Mouse (Mus musculus): ENCODE data around the gene Il18r1. TPM values are rescaled to one million over a fixed set of nuclear protein-coding genes. Genes with fewer than 3 reads are reported as not detected.

Gene Il18r1
- polyA plus RNA-seq, 1 experiment from 2014 or later, result 4.4 TPM

DNA sequence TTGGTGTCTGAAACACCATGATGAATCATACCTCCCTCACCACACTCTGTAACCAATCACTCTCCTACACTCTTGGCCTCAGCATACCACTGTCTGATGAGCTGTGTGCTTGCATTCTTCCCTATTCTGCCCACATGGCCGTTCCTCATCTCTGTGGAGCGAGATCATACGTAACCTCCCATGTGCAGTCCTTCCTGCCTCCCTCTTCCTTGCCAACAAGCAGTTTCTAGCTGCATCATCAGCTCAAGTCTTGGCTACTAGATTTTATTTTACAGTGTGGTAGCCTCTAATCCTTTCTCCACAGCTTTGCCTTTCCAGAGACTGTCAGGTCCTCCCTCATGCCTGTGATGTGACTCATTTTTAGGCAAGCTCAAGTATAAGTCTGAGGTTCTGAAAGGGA lies 20.6 kb upstream of the Il18r1 start:
- Histone ChIP-seq H3K9ac (ENCODE audit: low read depth, low read length) (no peak overlapping the region), H3K27me3 (replicated peaks; ENCODE audit: control insufficient read depth, insufficient read depth, low read length) (no peaks in the 10 kb centered on the region), H3K4me2 (replicated peaks; ENCODE audit: low read depth) (no peak overlapping the region), H3K9me3 (ENCODE audit: control insufficient read depth) (no peaks in the 10 kb centered on the region), H3K4me1 (replicated peaks; ENCODE audit: control insufficient read depth, insufficient read depth, low read length) (no peaks in the 10 kb centered on the region), H3K4me3 (ENCODE audit: low read depth, low read length) (no peak overlapping the region), H3K27ac (ENCODE audit: low read depth, low read length) (no peak overlapping the region), H3K36me3 (ENCODE audit: control insufficient read depth, insufficient read depth) (no peaks in the 10 kb centered on the region)
- no peak for TF ChIP-seq CTCF (IDR thresholded peaks at IDR 0.05; ENCODE audit: low read depth)
- 84% methylated on average over 3 of the region's 3 CpGs for WGBS
- ATAC-seq, result no peak

DNA sequence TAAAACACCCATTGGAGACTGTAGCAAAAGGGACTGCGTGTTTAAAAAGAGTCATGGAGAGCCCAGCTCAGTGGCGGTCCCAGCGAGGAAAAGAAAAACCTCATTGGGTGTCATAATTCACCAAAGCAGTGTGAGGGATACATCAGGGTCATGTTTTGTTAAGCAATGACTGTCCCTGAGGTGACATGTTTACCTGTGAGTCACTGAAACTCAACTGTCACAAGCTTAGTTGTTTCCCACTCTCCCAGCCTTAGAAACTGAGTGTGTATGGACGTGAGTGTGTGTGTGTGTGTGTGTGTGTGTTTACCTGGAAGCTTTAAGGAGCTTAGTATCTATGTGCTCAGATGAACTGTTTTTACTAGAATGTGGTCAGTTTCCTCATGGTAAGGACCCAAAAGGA lies 2.0 kb downstream of the Il18r1 start:
- WGBS, result 84% methylated on average over 4 of the region's 4 CpGs
- no peak for TF ChIP-seq CTCF (IDR thresholded peaks at IDR 0.05; ENCODE audit: low read depth)
- H3K36me3 ChIP-seq (ENCODE audit: control insufficient read depth, insufficient read depth), result no peaks in the 10 kb centered on the region
- H3K27me3 ChIP-seq (replicated peaks; ENCODE audit: control insufficient read depth, insufficient read depth, low read length), result no peaks in the 10 kb centered on the region
- no peaks in the 10 kb centered on the region for H3K9me3 ChIP-seq (ENCODE audit: control insufficient read depth)
- no peak overlapping the region for H3K4me2 ChIP-seq (replicated peaks; ENCODE audit: low read depth)
- no peak overlapping the region for H3K27ac ChIP-seq (ENCODE audit: low read depth, low read length)
- H3K4me3 ChIP-seq (ENCODE audit: low read depth, low read length), result no peak overlapping the region
- H3K9ac ChIP-seq (ENCODE audit: low read depth, low read length), result no peak overlapping the region
- no peaks in the 10 kb centered on the region for H3K4me1 ChIP-seq (replicated peaks; ENCODE audit: control insufficient read depth, insufficient read depth, low read length)
- ATAC-seq, result no peak

DNA sequence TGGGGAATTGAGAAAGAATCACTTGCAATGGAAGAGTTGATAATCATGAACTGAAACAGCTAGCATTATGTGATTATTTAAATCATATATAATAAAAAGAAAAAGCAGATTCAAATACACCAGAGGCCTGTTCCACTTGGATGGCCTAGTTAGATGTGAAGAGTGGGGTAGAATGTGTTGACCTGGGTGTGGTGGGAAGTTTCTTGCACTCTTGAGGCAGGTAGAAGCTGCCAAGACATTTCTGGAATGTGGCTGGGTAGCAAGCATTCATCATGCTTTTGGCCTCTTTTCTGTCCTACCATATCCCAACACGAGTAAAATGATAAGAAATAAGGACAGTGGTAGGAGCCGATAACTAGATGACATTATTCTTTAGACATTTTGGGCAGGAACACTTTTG lies 3.5 kb downstream of the Il18r1 start:
- TF ChIP-seq CTCF (IDR thresholded peaks at IDR 0.05; ENCODE audit: low read depth), result no peak
- ATAC-seq, result no peak
- Histone ChIP-seq H3K9ac (ENCODE audit: low read depth, low read length) (no peak overlapping the region), H3K4me3 (ENCODE audit: low read depth, low read length) (no peak overlapping the region), H3K4me1 (replicated peaks; ENCODE audit: control insufficient read depth, insufficient read depth, low read length) (no peaks in the 10 kb centered on the region), H3K27ac (ENCODE audit: low read depth, low read length) (no peak overlapping the region), H3K27me3 (replicated peaks; ENCODE audit: control insufficient read depth, insufficient read depth, low read length) (no peaks in the 10 kb centered on the region), H3K9me3 (ENCODE audit: control insufficient read depth) (no peaks in the 10 kb centered on the region), H3K4me2 (replicated peaks; ENCODE audit: low read depth) (no peak overlapping the region), H3K36me3 (ENCODE audit: control insufficient read depth, insufficient read depth) (no peaks in the 10 kb centered on the region)
- 59% methylated on average over 2 of the region's 2 CpGs for WGBS

DNA sequence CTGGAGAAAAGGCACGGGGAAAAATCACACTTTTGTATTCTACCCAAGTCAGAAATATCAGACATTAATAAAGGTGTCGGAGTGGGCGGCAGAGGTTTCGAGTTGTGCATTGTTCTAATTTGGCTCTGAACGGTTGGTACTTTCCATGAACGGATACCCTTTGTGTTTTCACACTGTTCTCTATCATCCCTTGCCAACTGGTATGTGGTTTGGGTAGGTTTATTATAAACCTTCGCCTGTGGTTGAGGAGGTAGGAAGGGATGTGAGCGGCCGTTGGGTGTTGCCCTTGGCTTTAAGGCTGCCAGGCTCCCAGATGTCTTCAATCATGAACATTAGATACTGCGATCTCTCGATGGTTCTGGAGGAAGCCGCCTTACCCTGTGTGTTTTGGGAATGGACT lies 4.5 kb downstream of the Il18r1 start:
- ATAC-seq, result no peak
- H3K27me3 ChIP-seq (replicated peaks; ENCODE audit: control insufficient read depth, insufficient read depth, low read length), result no peaks in the 10 kb centered on the region
- TF ChIP-seq CTCF (IDR thresholded peaks at IDR 0.05; ENCODE audit: low read depth), result no peak
- no peaks in the 10 kb centered on the region for H3K4me1 ChIP-seq (replicated peaks; ENCODE audit: control insufficient read depth, insufficient read depth, low read length)
- no peak overlapping the region for H3K9ac ChIP-seq (ENCODE audit: low read depth, low read length)
- H3K36me3 ChIP-seq (ENCODE audit: control insufficient read depth, insufficient read depth), result no peaks in the 10 kb centered on the region
- H3K9me3 ChIP-seq (ENCODE audit: control insufficient read depth), result no peaks in the 10 kb centered on the region
- no peak overlapping the region for H3K4me3 ChIP-seq (ENCODE audit: low read depth, low read length)
- no peak overlapping the region for H3K27ac ChIP-seq (ENCODE audit: low read depth, low read length)
- 83% methylated on average over 12 of the region's 12 CpGs for WGBS
- no peak overlapping the region for H3K4me2 ChIP-seq (replicated peaks; ENCODE audit: low read depth)

DNA sequence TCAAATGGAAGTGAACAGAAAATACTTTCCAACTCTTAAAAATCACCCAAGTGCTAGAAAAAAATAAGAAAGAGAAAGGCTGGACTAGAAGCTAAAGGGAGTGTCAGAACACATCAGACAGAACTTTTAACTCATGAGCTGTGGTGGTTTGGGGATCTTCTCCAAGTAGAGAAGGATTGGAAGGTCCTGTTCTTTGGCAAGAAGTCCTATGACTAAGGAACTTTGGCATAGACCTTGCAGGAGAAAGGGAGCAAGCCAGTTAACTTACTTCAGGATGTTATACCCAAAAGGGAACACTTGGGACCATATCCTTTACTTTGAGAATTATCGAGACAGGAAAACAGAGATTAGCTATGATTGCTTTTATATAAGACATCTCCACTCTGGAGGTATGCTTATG lies 7.0 kb downstream of the Il18r1 start:
- Histone ChIP-seq H3K4me2 (replicated peaks; ENCODE audit: low read depth) (no peak overlapping the region), H3K9me3 (ENCODE audit: control insufficient read depth) (no peaks in the 10 kb centered on the region), H3K27me3 (replicated peaks; ENCODE audit: control insufficient read depth, insufficient read depth, low read length) (no peaks in the 10 kb centered on the region), H3K27ac (ENCODE audit: low read depth, low read length) (no peak overlapping the region), H3K4me1 (replicated peaks; ENCODE audit: control insufficient read depth, insufficient read depth, low read length) (no peaks in the 10 kb centered on the region), H3K9ac (ENCODE audit: low read depth, low read length) (no peak overlapping the region), H3K4me3 (ENCODE audit: low read depth, low read length) (no peak overlapping the region), H3K36me3 (ENCODE audit: control insufficient read depth, insufficient read depth) (no peaks in the 10 kb centered on the region)
- ATAC-seq, result no peak
- no peak for TF ChIP-seq CTCF (IDR thresholded peaks at IDR 0.05; ENCODE audit: low read depth)
- WGBS, result 84% methylated on average over 1 of the region's 1 CpGs

DNA sequence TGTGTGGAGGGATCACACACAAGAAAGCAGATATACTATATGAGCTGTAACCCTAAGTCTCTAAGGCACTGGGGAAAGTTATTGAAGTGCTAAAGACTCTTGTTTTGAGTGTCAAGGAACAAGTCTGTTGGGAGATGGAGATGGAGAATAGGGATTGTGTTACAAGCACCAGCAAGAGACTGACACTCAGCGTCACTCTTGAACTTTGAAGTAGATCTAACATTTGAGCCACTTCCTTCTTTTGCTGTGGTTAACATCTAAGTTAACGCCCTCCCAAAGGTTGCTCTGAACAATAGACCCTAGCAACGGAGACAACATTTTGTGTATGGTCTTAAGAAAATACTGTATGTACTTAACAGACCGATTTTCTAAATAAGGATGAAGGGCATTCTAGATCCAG lies 8.3 kb downstream of the Il18r1 start:
- Histone ChIP-seq H3K9ac (ENCODE audit: low read depth, low read length) (no peak overlapping the region), H3K4me3 (ENCODE audit: low read depth, low read length) (no peak overlapping the region), H3K27ac (ENCODE audit: low read depth, low read length) (no peak overlapping the region), H3K4me2 (replicated peaks; ENCODE audit: low read depth) (no peak overlapping the region), H3K36me3 (ENCODE audit: control insufficient read depth, insufficient read depth) (no peaks in the 10 kb centered on the region), H3K27me3 (replicated peaks; ENCODE audit: control insufficient read depth, insufficient read depth, low read length) (no peaks in the 10 kb centered on the region), H3K4me1 (replicated peaks; ENCODE audit: control insufficient read depth, insufficient read depth, low read length) (no peaks in the 10 kb centered on the region), H3K9me3 (ENCODE audit: control insufficient read depth) (no peaks in the 10 kb centered on the region)
- no peak for ATAC-seq
- TF ChIP-seq CTCF (IDR thresholded peaks at IDR 0.05; ENCODE audit: low read depth), result no peak
- 87% methylated on average over 4 of the region's 4 CpGs for WGBS

DNA sequence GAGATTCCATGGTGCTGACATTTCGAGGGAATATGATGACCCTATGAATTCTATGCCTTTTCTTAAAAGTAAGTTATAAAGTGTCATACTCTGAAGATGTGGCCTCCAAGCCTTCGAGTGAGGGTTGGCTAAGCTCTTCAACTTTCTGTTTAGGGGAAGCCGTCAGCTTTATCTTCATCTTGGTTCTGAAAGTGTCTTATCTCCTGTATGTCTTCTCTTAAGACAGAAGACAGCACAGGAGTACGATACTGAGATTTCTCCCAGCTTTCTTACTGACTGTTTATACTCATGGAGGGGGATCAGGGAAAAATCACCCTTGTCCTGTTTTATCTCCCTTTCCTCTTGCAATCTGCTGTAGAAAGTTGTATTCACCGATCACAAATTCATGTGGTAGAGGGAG lies 9.0 kb downstream of the Il18r1 start:
- Histone ChIP-seq H3K4me1 (replicated peaks; ENCODE audit: control insufficient read depth, insufficient read depth, low read length) (no peaks in the 10 kb centered on the region), H3K27me3 (replicated peaks; ENCODE audit: control insufficient read depth, insufficient read depth, low read length) (no peaks in the 10 kb centered on the region), H3K4me3 (ENCODE audit: low read depth, low read length) (no peak overlapping the region), H3K27ac (ENCODE audit: low read depth, low read length) (no peak overlapping the region), H3K9me3 (ENCODE audit: control insufficient read depth) (no peaks in the 10 kb centered on the region), H3K4me2 (replicated peaks; ENCODE audit: low read depth) (no peak overlapping the region), H3K36me3 (ENCODE audit: control insufficient read depth, insufficient read depth) (no peaks in the 10 kb centered on the region), H3K9ac (ENCODE audit: low read depth, low read length) (no peak overlapping the region)
- WGBS, result 82% methylated on average over 5 of the region's 5 CpGs
- no peak for TF ChIP-seq CTCF (IDR thresholded peaks at IDR 0.05; ENCODE audit: low read depth)
- ATAC-seq, result no peak

All from intestine, postnatal 0 days (tissue).